Mouse (Mus musculus) gastrocnemius, postnatal 36 days (tissue): ENCODE measurements around the gene Prss22. TPM values are rescaled to one million over a fixed set of nuclear protein-coding genes. Genes with fewer than 3 reads are reported as not detected.

Experiments
- DNase-seq, 2 experiments: peaks; one replicate each; pipeline ENCODE4 v3.0.0; 2022
- intact Hi-C: fragments of 180-260 bp; cut with DNase I; formaldehyde crosslinking; loops from one replicate; pipeline ENCODE4 v1.15.1; 2025
- total RNA-seq, 2 experiments: library from RNA; stranded (reverse); gene quantifications; 2 replicates each; pipeline ENCODE4 v1.2.3; 2021

The Prss22 gene
- total RNA-seq, 2 experiments from 2014 or later, result not detected

- intact Hi-C loops, result no loop called here
- no peak for DNase-seq
Observed at GRCm38 (mm10) chr17:23998383-23998782, 483 bp upstream of the Prss22 start.

- intact Hi-C loops, result loop anchor here (2.0 kb wide), 1 partner anchor 29 kb away; no protein-coding TSS in a partner anchor
- no peak for DNase-seq
Observed at GRCm38 (mm10) chr17:23995421-23995820, 2.5 kb downstream of the Prss22 start.

GRCm38 (mm10) chr17:23994667-23995066, 3.2 kb downstream of the Prss22 start:
- DNase-seq, result no peak
- intact Hi-C loops, result loop anchor here (2.0 kb wide), 1 partner anchor 28 kb away; no protein-coding TSS in a partner anchor

- intact Hi-C loops, result loop anchor here (2.0 kb wide), 1 partner anchor 27 kb away; no protein-coding TSS in a partner anchor
- DNase-seq, result peak; percentile 88
Observed at GRCm38 (mm10) chr17:23993559-23994428, 4.1 kb downstream of the Prss22 start.

- intact Hi-C loops, result no loop called here
- DNase-seq, result no peak
Observed at GRCm38 (mm10) chr17:23992789-23993553, 4.9 kb downstream of the Prss22 start.

- DNase-seq, result no peak
- intact Hi-C loops, result no loop called here
Observed at GRCm38 (mm10) chr17:23989802-23990201, 8.1 kb downstream of the Prss22 start.

- intact Hi-C loops, result no loop called here
- DNase-seq, result no peak
Observed at GRCm38 (mm10) chr17:23984989-23985388, 12.9 kb downstream of the Prss22 start.

- DNase-seq, result no peak
- intact Hi-C loops, result no loop called here
Observed at GRCm38 (mm10) chr17:23982912-23983311, 15.0 kb downstream of the Prss22 start.

GRCm38 (mm10) chr17:23980297-23980909, 17.5 kb downstream of the Prss22 start, which contains the start of gene Prss30:
TSS of gene Prss30 (minus strand) at chr17:23980566.
- DNase-seq, result no peak
- intact Hi-C loops, result no loop called here

- DNase-seq, result no peak
- intact Hi-C loops, result no loop called here
Observed at GRCm38 (mm10) chr17:23979471-23979870, 18.4 kb downstream of the Prss22 start.

GRCm38 (mm10) chr17:23976665-23977064, 21.2 kb downstream of the Prss22 start:
- intact Hi-C loops, result no loop called here
- no peak for DNase-seq

GRCm38 (mm10) chr17:23971315-23971714, 26.6 kb downstream of the Prss22 start:
- intact Hi-C loops, result no loop called here
- DNase-seq, result no peak

GRCm38 (mm10) chr17:23969231-23969630, 28.7 kb downstream of the Prss22 start:
- DNase-seq, result peak; percentile 64 to 65
- intact Hi-C loops, result no loop called here

- DNase-seq, result no peak
- intact Hi-C loops, result no loop called here
Observed at GRCm38 (mm10) chr17:23968780-23969179, 29.1 kb downstream of the Prss22 start.

GRCm38 (mm10) chr17:23966658-23967401, 31.1 kb downstream of the Prss22 start:
- DNase-seq, result no peak
- intact Hi-C loops, result loop anchor here (2.0 kb wide), 1 partner anchor 28 kb away; no protein-coding TSS in a partner anchor

GRCm38 (mm10) chr17:23965805-23966425, 32.0 kb downstream of the Prss22 start:
- no peak for DNase-seq
- intact Hi-C loops, result loop anchor here (2.0 kb wide), 1 partner anchor 29 kb away; no protein-coding TSS in a partner anchor

GRCm38 (mm10) chr17:23961573-23962122, 36.3 kb downstream of the Prss22 start:
- DNase-seq, result no peak
- intact Hi-C loops, result loop anchor here (5.0 kb wide), 1 partner anchor 189 kb away; the partner anchor contains the start of gene Flywch1

- DNase-seq, result peak; percentile 44 to 47
- intact Hi-C loops, result loop anchor here (5.0 kb wide), 1 partner anchor 188 kb away; the partner anchor contains the start of gene Flywch1
Observed at GRCm38 (mm10) chr17:23960084-23960738, 37.7 kb downstream of the Prss22 start.
